Mouse (Mus musculus): ENCODE data around the gene Lrrc2. TPM values are rescaled to one million over a fixed set of nuclear protein-coding genes. Genes with fewer than 3 reads are reported as not detected.
A peak's percentile ranks its signal among the peaks of the same experiment; 100 is the strongest.

The Lrrc2 gene
- polyA plus RNA-seq, 1 experiment, result not detected

DNA sequence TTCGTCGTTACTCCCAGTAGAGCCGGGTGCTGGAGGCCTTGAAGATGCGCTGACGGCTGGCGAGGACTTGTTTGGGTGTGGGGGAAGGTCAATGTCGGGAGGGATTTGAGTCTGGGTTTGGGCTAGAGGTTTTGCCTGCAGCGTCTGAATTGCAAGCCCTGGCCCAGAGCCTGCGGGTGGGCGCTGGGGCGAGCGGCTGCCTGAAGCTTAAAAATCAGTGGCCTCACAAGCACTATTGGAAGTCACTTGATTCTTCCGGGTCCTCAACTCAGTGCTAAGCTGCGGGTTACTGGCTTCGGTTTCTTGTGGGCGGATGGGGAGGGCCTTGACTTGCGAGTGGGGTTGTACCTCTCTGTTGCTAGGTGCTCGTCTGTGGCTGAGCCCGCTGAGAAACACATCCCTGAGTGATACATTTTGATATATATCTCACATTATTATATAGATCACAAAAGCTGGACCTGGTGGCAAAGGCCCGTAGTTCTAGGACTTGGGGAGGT is 4.7 kb upstream of the Lrrc2 start:
- H3K27me3 ChIP-seq (replicated peaks), result peaks cover 34% of the 10 kb centered on the region
- no peak for TF ChIP-seq FLI1 (IDR thresholded peaks at IDR 0.05; ENCODE audit: low read length)
- TF ChIP-seq GATA1 (IDR thresholded peaks at IDR 0.05; ENCODE audit: borderline replicate concordance, low read length), result no peak
- 0 out of 2 replicates have a peak, but pooled peaks cover 2% of the 10 kb centered on the region for H3K9me3 ChIP-seq
- no peak overlapping the region for H3K4me3 ChIP-seq (replicated peaks)
- peaks cover 23% of the 10 kb centered on the region for H3K4me1 ChIP-seq
- H3K36me3 ChIP-seq (replicated peaks; ENCODE audit: low read length), result no peaks in the 10 kb centered on the region

DNA sequence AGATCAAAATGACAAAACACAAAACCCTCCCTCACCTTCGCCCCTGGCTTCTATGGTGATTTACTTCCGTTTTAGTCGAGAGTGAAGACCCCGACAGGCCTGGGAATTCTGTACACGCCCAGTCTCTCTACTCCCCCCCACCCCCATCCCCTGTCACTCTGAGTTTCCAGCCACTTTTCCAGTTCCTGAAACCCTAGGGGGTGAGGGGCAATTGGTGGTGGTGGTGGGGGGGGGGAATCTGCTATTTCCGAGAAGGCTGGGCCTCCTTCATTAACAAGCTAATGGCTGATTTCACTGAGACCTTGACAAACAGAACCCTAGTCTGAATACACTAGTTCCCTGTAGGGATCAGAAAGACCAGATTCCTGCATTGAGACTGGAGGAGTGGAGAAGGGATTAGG is 4.1 kb upstream of the Lrrc2 start:
- H3K27me3 ChIP-seq (replicated peaks), result peaks cover 28% of the 10 kb centered on the region
- no peaks in the 10 kb centered on the region for H3K36me3 ChIP-seq (replicated peaks; ENCODE audit: low read length)
- TF ChIP-seq GATA1 (IDR thresholded peaks at IDR 0.05; ENCODE audit: borderline replicate concordance, low read length), result no peak
- no peak for TF ChIP-seq FLI1 (IDR thresholded peaks at IDR 0.05; ENCODE audit: low read length)
- H3K4me1 ChIP-seq, result peaks cover 30% of the 10 kb centered on the region
- 0 out of 2 replicates have a peak, but pooled peaks cover 2% of the 10 kb centered on the region for H3K9me3 ChIP-seq
- no peak overlapping the region for H3K4me3 ChIP-seq (replicated peaks)

DNA sequence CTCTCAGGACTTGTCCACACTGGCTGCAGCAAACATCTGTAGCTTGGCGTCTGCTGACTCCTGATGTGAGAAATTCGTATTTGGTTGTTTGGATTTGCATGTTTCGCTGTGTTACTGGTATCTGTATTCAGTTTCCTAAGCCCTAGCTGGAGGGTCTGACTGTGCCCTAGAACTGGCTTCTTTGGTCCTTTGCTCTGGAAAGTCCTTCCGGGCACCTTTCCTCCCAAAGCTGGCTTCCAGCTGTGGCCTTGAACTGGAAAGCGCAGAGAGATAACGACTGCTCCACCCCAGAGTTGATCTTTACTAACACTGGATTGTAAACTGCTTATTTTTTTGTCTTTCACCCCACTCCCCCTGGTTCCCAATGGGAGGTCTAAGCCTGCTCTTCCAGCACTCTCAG is 3.4 kb upstream of the Lrrc2 start:
- no peaks in the 10 kb centered on the region for H3K36me3 ChIP-seq (replicated peaks; ENCODE audit: low read length)
- TF ChIP-seq FLI1 (IDR thresholded peaks at IDR 0.05; ENCODE audit: low read length) (no peak), GATA1 (IDR thresholded peaks at IDR 0.05; ENCODE audit: borderline replicate concordance, low read length) (no peak)
- no peak overlapping the region for H3K4me3 ChIP-seq (replicated peaks)
- 0 out of 2 replicates have a peak, but pooled peaks cover 2% of the 10 kb centered on the region for H3K9me3 ChIP-seq
- H3K4me1 ChIP-seq, result peaks cover 36% of the 10 kb centered on the region
- peaks cover 26% of the 10 kb centered on the region for H3K27me3 ChIP-seq (replicated peaks)

DNA sequence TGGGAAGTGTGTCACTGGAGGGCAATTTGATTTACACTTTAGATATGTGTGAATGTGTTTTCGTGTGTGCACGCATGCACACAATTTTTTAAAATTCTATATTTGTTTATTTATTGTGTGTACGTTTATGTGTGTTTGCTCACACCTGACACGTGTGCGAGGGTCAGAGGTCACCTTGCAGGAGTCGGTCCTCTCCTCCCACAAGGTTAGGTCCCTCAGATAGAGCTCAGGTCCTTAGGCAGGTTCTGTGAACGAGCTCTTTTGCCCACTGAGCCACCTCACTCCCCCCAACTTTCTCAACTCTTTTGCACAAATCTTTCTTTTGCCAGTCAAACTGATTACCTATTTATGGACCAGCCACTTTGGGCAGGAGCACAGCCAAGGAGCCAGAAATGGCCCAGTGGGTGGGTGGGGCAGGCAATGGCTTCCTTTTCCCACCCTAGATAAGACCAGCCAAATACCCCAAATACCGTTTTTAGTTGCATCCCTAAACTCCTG is 2.5 kb upstream of the Lrrc2 start:
- peaks cover 32% of the 10 kb centered on the region for H3K27me3 ChIP-seq (replicated peaks)
- H3K36me3 ChIP-seq (replicated peaks; ENCODE audit: low read length), result no peaks in the 10 kb centered on the region
- H3K4me1 ChIP-seq, result peaks cover 45% of the 10 kb centered on the region
- H3K9me3 ChIP-seq, result 0 out of 2 replicates have a peak, but pooled peaks cover 2% of the 10 kb centered on the region
- no peak for TF ChIP-seq FLI1 (IDR thresholded peaks at IDR 0.05; ENCODE audit: low read length)
- no peak for TF ChIP-seq GATA1 (IDR thresholded peaks at IDR 0.05; ENCODE audit: borderline replicate concordance, low read length)
- no peak overlapping the region for H3K4me3 ChIP-seq (replicated peaks)

DNA sequence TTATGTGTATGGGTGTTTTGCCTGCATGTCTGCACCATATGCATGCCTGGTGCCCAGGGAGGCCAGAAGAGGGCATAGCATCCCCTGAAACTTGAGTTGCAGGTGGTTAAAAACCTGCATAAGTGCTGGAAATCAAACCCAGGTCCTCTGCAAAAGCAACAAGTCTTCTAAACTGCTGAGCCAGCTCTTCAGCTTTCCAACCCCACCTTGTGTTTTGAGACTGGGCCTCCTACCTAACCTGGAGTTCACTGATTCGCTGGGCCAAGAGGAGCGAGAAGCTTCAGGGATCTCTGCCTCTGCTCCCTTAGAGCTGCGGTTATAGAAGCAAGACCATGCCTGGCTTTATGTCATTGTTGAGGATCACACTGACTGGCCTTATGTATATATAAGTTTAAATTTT is 1.2 kb upstream of the Lrrc2 start:
- Histone ChIP-seq H3K27me3 (replicated peaks) (peaks cover 41% of the 10 kb centered on the region), H3K4me3 (replicated peaks) (no peak overlapping the region), H3K9me3 (0 out of 2 replicates have a peak, but pooled peaks cover 2% of the 10 kb centered on the region), H3K4me1 (peaks cover 54% of the 10 kb centered on the region), H3K36me3 (replicated peaks; ENCODE audit: low read length) (no peaks in the 10 kb centered on the region)
- TF ChIP-seq FLI1 (IDR thresholded peaks at IDR 0.05; ENCODE audit: low read length) (no peak), GATA1 (IDR thresholded peaks at IDR 0.05; ENCODE audit: borderline replicate concordance, low read length) (no peak)

DNA sequence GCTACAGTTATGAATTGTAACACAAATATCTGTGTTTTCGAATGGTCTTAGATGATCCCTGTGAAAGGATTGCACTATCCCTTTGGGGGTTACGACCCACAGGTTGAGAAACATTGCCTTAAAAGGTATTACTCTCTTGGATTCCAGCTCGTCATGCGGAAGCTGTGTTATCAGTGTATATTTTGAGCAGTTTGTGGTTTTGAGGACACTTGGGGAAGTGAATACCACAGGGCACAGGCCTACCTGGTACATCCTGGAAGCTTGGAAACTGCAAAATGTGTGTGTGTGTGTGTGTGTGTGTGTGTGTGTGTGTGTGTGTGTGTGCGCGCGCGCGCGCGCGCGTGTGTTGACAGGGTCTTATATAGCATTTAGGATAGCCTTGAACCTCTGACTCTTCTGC is 521 bp downstream of the Lrrc2 start:
- H3K9me3 ChIP-seq, result 0 out of 2 replicates have a peak, but pooled peaks cover 2% of the 10 kb centered on the region
- TF ChIP-seq FLI1 (IDR thresholded peaks at IDR 0.05; ENCODE audit: low read length) (no peak), GATA1 (IDR thresholded peaks at IDR 0.05; ENCODE audit: borderline replicate concordance, low read length) (no peak)
- no peaks in the 10 kb centered on the region for H3K36me3 ChIP-seq (replicated peaks; ENCODE audit: low read length)

DNA sequence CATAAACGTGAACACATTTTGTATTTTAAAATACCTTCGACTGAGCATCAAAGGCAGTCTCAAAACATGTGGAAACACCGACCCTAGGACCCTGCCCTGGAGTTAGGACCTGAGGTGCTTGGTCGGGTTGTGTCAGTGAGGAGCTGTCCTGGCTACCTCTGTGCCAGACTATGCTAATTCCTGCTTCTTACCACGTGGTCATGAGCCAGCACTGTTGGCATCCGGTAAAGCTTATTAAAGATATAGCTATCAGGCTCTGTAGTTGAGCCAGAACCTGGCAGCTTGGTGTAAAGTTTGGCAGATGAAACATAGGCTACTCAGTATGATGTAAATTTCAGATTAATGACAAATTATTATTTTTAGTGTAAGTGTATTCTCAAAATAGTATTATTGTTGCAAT is 1.1 kb downstream of the Lrrc2 start:
- peaks cover 54% of the 10 kb centered on the region for H3K4me1 ChIP-seq
- peaks cover 37% of the 10 kb centered on the region for H3K27me3 ChIP-seq (replicated peaks)
- H3K9me3 ChIP-seq, result 0 out of 2 replicates have a peak, but pooled peaks cover 2% of the 10 kb centered on the region
- no peaks in the 10 kb centered on the region for H3K36me3 ChIP-seq (replicated peaks; ENCODE audit: low read length)
- H3K4me3 ChIP-seq (replicated peaks), result no peak overlapping the region
- TF ChIP-seq FLI1 (IDR thresholded peaks at IDR 0.05; ENCODE audit: low read length) (no peak), GATA1 (IDR thresholded peaks at IDR 0.05; ENCODE audit: borderline replicate concordance, low read length) (no peak)

More for the DNA sequence above, 521 bp downstream of the Lrrc2 start:
- peaks cover 42% of the 10 kb centered on the region for H3K27me3 ChIP-seq (replicated peaks)
- peak overlapping the region; percentile 16 for H3K4me3 ChIP-seq (replicated peaks)
- H3K4me1 ChIP-seq, result peaks cover 54% of the 10 kb centered on the region

DNA sequence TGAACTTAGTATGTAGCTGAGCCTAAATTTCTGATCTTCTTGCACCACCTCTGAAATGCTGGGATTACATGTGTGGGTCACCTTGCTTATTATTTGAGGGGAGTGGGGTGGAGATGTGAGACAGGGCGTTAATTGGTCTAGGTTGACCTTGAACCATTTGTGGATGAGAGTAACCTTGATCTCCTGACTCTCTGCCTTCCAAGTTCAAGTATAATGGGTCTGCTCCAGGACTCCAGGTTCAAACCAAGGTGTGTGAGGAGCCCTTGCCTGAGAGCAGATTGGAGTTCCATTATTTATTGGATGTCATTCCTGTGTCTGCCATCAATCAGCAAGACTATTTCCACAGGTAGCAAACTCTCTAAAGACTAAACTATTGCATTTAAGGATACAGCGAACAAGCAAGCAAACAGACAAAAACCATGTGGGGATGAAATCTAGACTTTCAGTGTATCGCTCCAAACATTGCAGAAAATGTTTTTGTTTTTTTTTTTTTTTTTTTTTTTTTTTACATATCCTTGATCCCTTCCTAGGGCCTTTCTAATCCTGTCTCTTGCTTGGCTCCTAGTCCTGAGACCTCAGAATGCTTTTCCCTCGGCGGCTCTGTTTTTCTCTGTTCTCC is 1.7 kb downstream of the Lrrc2 start:
- TF ChIP-seq GATA1 (IDR thresholded peaks at IDR 0.05; ENCODE audit: borderline replicate concordance, low read length) (no peak), FLI1 (IDR thresholded peaks at IDR 0.05; ENCODE audit: low read length) (no peak)
- Histone ChIP-seq H3K9me3 (0 out of 2 replicates have a peak, but pooled peaks cover 2% of the 10 kb centered on the region), H3K4me1 (peaks cover 50% of the 10 kb centered on the region), H3K36me3 (replicated peaks; ENCODE audit: low read length) (no peaks in the 10 kb centered on the region), H3K27me3 (replicated peaks) (peaks cover 35% of the 10 kb centered on the region), H3K4me3 (replicated peaks) (peak overlapping the region; percentile 91)

DNA sequence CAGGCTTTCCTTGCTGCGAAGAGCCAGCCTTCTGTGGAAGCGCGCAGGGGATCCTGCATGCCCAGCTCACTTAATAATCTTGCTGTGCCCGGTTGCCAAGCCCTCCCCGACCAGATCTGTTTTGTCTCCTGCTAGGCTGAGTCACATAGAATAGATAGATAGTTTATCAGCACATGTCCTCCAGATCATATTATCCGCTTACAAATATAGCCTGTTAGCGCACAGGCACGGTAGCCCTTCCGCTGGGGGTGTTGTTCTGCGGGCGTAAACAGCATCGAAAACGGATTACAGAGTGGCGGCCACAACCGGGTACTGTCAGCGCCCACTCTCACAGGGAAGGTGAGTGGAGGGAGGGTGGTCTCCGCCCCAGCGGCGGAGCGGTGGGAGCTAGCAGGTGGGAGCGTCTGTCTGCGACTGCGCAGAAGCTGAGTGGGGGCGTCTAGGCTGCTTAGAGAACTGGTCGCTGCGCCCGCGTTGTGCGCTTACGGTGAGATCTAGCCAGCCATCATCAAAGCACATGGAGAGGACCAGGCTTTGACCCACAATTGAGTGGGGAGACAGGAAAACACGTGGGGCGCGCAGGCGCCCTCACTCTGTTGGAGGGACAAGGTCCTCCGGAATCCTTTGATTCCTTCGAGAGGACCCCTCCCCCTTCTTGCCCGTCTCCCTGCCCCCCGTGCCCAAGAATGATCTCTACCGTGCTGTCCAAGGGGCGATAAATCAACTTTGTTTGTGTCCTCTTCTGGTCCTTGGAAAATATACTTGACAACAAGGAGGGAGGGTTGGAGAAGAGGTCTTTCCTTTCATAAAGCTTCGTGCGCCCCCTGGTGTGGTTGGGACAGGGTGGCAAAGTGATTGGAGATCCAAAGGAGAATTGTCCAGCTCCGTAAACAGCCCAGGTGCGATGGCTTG is 2.5 kb downstream of the Lrrc2 start:
- Histone ChIP-seq H3K27me3 (replicated peaks) (peaks cover 40% of the 10 kb centered on the region), H3K36me3 (replicated peaks; ENCODE audit: low read length) (no peaks in the 10 kb centered on the region)

More for the DNA sequence above, 2.5 kb downstream of the Lrrc2 start:
- TF ChIP-seq FLI1 (IDR thresholded peaks at IDR 0.05; ENCODE audit: low read length) (no peak), GATA1 (IDR thresholded peaks at IDR 0.05; ENCODE audit: borderline replicate concordance, low read length) (no peak)
- Histone ChIP-seq H3K9me3 (0 out of 2 replicates have a peak, but pooled peaks cover 2% of the 10 kb centered on the region), H3K4me1 (peaks cover 46% of the 10 kb centered on the region), H3K4me3 (replicated peaks) (peak overlapping the region; percentile 91)

Data from megakaryocyte, embryonic 14.5 days (primary cell).